Mouse (Mus musculus): ENCODE results near the gene Shkbp1. TPM values are rescaled to one million over a fixed set of nuclear protein-coding genes. Genes with fewer than 3 reads are reported as not detected.

Shkbp1 gene
- total and polyA plus RNA-seq, 3 experiments, result 24.2 to 77.0 TPM; not detected in 1

GRCm38 (mm10) chr7:27397048-27397949 lies 41.5 kb upstream of the Shkbp1 start:
- no peak overlapping the region for H3K27ac ChIP-seq (ENCODE audit: control insufficient read depth, low read depth, low read length)
- 0 out of 4 replicates have a peak, but pooled peaks cover 0 to 3% of the 10 kb centered on the region in 2 experiments for H3K4me1 ChIP-seq (ENCODE audit: control insufficient read depth in 1 of 2, insufficient read depth in 2 of 2, low read length in 2 of 2)
- peaks cover 0 to 2% of the 10 kb centered on the region in 2 experiments; a peak in 1 of 4 replicates for H3K36me3 ChIP-seq (ENCODE audit: control insufficient read depth in 1 of 2, insufficient read depth in 2 of 2, low read length in 2 of 2)
- H3K9ac ChIP-seq (ENCODE audit: control insufficient read depth, low read depth, low read length, poor library complexity, severe bottlenecking), result no peak overlapping the region; the same call in 1 of the 2 replicates
- peak; percentile 86 for DNase-seq (ENCODE audit: low read depth, low spot score)
- no peak overlapping the region for H3K4me3 ChIP-seq (ENCODE audit: control insufficient read depth in 1 of 2, insufficient read depth in 1 of 2, low read depth in 2 of 2, low read length in 2 of 2)
- no peaks in the 10 kb centered on the region for H3K27me3 ChIP-seq (ENCODE audit: control insufficient read depth in 1 of 2, insufficient read depth in 2 of 2, low read length in 2 of 2)
- H3K79me2 ChIP-seq (ENCODE audit: control insufficient read depth, insufficient read depth, low read length, poor library complexity), result no peaks in the 10 kb centered on the region
- no peaks in the 10 kb centered on the region for H3K9me3 ChIP-seq (replicated peaks; ENCODE audit: insufficient read depth, low read length)
- no peak for TF ChIP-seq CHD1 (IDR thresholded peaks at IDR 0.05; ENCODE audit: low read depth, low read length)
- TF ChIP-seq RCOR1 (IDR thresholded peaks at IDR 0.05; ENCODE audit: low read depth, low read length), result no peak
- no peak for TF ChIP-seq ZMIZ1 (IDR thresholded peaks at IDR 0.05; ENCODE audit: low read depth, low read length)
- TF ChIP-seq UBTF (IDR thresholded peaks at IDR 0.05; ENCODE audit: borderline replicate concordance, insufficient read depth, low read depth, low read length), result no peak
- TF ChIP-seq POLR2A (IDR thresholded peaks at IDR 0.05; ENCODE audit: control insufficient read depth in 1 of 2, insufficient read depth in 1 of 2, low read depth in 1 of 2, low read length in 2 of 2, poor library complexity in 1 of 2), result no peak
- TF ChIP-seq ELF1 (IDR thresholded peaks at IDR 0.05; ENCODE audit: low read depth, low read length), result no peak
- TF ChIP-seq CTCF (IDR thresholded peaks at IDR 0.05 in 2 of 3, conservative IDR thresholded peaks at IDR 0.05 in 1 of 3; ENCODE audit: control insufficient read depth in 1 of 3, insufficient read depth in 1 of 3, low read depth in 2 of 3, low read length in 3 of 3, poor library complexity in 1 of 3, severe bottlenecking in 1 of 3), result peak; percentile 84 to 94 (median 93)
- TF ChIP-seq GABPA (IDR thresholded peaks at IDR 0.05; ENCODE audit: low read depth, low read length), result no peak
- TF ChIP-seq KAT2A (conservative IDR thresholded peaks at IDR 0.05; ENCODE audit: low read depth, low read length), result no peak
- no peak for TF ChIP-seq POLR2AphosphoS5 (IDR thresholded peaks at IDR 0.05; ENCODE audit: borderline replicate concordance, low read depth, low read length)
- TF ChIP-seq NRF1 (IDR thresholded peaks at IDR 0.05; ENCODE audit: insufficient read depth, low read depth, low read length, poor library complexity, severe bottlenecking), result peak; percentile 85
- no peak for TF ChIP-seq CHD2 (IDR thresholded peaks at IDR 0.05; ENCODE audit: low read length)
- peak; percentile 79 for TF ChIP-seq SIN3A (IDR thresholded peaks at IDR 0.05; ENCODE audit: low read length)
- no peak for TF ChIP-seq ZNF384 (IDR thresholded peaks at IDR 0.05; ENCODE audit: low read depth, low read length)
- no peak for TF ChIP-seq MEF2A (IDR thresholded peaks at IDR 0.05; ENCODE audit: extremely low read depth, insufficient replicate concordance, low read depth, low read length, poor library complexity, severe bottlenecking)
- no peak for TF ChIP-seq TCF12 (IDR thresholded peaks at IDR 0.05; ENCODE audit: low read depth, low read length)
- TF ChIP-seq POLR2AphosphoS2 (IDR thresholded peaks at IDR 0.05; ENCODE audit: low read length), result no peak
- no peak for TF ChIP-seq TBP (IDR thresholded peaks at IDR 0.05; ENCODE audit: low read depth, low read length)
- TF ChIP-seq ZKSCAN1 (IDR thresholded peaks at IDR 0.05; ENCODE audit: low read depth, low read length), result no peak
- no peak for TF ChIP-seq TAL1 (IDR thresholded peaks at IDR 0.05; ENCODE audit: low read length)
- peak; percentile 89 for TF ChIP-seq MYC (IDR thresholded peaks at IDR 0.05; ENCODE audit: low read depth, low read length)
- TF ChIP-seq SMC3 (IDR thresholded peaks at IDR 0.05; ENCODE audit: low read depth, low read length), result peak; percentile 96
- TF ChIP-seq E2F4 (IDR thresholded peaks at IDR 0.05; ENCODE audit: borderline replicate concordance, low read depth, low read length), result no peak
- peak in 1 of 2 experiments; percentile 23; a peak in 1 of 4 replicates for TF ChIP-seq USF2 (IDR thresholded peaks at IDR 0.05; ENCODE audit: borderline replicate concordance in 1 of 2, insufficient read depth in 1 of 2, low read depth in 1 of 2, low read length in 2 of 2)
- TF ChIP-seq USF1 (IDR thresholded peaks at IDR 0.05; ENCODE audit: low read depth, low read length), result peak; percentile 87
- TF ChIP-seq GATA1 (IDR thresholded peaks at IDR 0.05; ENCODE audit: low read depth, low read length), result no peak
- no peak for TF ChIP-seq MAFK (IDR thresholded peaks at IDR 0.05; ENCODE audit: borderline replicate concordance, low read depth, low read length)
- TF ChIP-seq HCFC1 (IDR thresholded peaks at IDR 0.05; ENCODE audit: low read depth, low read length), result no peak
- no peak for TF ChIP-seq JUND (IDR thresholded peaks at IDR 0.05; ENCODE audit: low read depth, low read length)
- TF ChIP-seq NELFE (IDR thresholded peaks at IDR 0.05; ENCODE audit: low read depth, low read length), result no peak
- TF ChIP-seq EP300 (IDR thresholded peaks at IDR 0.05; ENCODE audit: low read depth in 1 of 2, low read length in 2 of 2), result no peak
- no peak for TF ChIP-seq BHLHE40 (IDR thresholded peaks at IDR 0.05; ENCODE audit: borderline replicate concordance, low read depth, low read length)
- no peak for TF ChIP-seq MYB (IDR thresholded peaks at IDR 0.05; ENCODE audit: low read depth, low read length)
- TF ChIP-seq MAX (IDR thresholded peaks at IDR 0.05; ENCODE audit: low read length), result peak; percentile 84
- no peak for TF ChIP-seq ETS1 (IDR thresholded peaks at IDR 0.05; ENCODE audit: low read depth, low read length)

All from MEL (cell line).